Mouse (Mus musculus) hindbrain, postnatal 0 days (tissue): Measurements from ENCODE around the gene Slc38a4. TPM values are rescaled to one million over a fixed set of nuclear protein-coding genes. Genes with fewer than 3 reads are reported as not detected.

Source experiments
- ATAC-seq: fragments of 200-750 bp; cut with Nextera tagmentation; 2 replicates; pipeline ENCODE4 v1.8.0; 2017; ENCODE audit warnings: mild to moderate bottlenecking, moderate TSS enrichment, moderate library complexity
- DNase-seq: peaks from one replicate; pipeline ENCODE4 v3.0.0-alpha.2; 2015; ENCODE audit warnings: low spot score
- H3K27ac ChIP-seq: fragments of 300-500 bp; sonication (generic); 2 replicates; pipeline ENCODE4 v1.5.1; 2014; ENCODE audit warnings: mild to moderate bottlenecking
- H3K27me3 ChIP-seq: fragments of 300-500 bp; sonication (generic); 2 replicates; pipeline ENCODE4 v1.6.1; 2014; ENCODE audit warnings: low read length, mixed read lengths; ENCODE audit not compliant: insufficient read depth
- H3K36me3 ChIP-seq: fragments of 300-500 bp; sonication (generic); 2 replicates; pipeline ENCODE4 v1.6.1; 2014; ENCODE audit warnings: low read length, mixed read lengths; ENCODE audit not compliant: insufficient read depth
- H3K4me1 ChIP-seq: fragments of 300-500 bp; sonication (generic); 2 replicates; pipeline ENCODE4 v1.6.1; 2014; ENCODE audit warnings: antibody characterized with exemption, low read length, mixed read lengths; ENCODE audit not compliant: insufficient read depth
- H3K4me2 ChIP-seq: fragments of 300-500 bp; sonication (generic); 2 replicates; pipeline ENCODE4 v1.6.1; 2014; ENCODE audit warnings: low read depth, mild to moderate bottlenecking, low read length, moderate library complexity, mixed read lengths
- H3K4me3 ChIP-seq: fragments of 300-500 bp; sonication (generic); 2 replicates; pipeline ENCODE4 v1.5.1; 2014; ENCODE audit warnings: low read length
- H3K9ac ChIP-seq: fragments of 300-500 bp; sonication (generic); replicated peaks from 2 replicates; pipeline ENCODE4 v1.6.1; 2014; ENCODE audit warnings: mild to moderate bottlenecking, low read length, moderate library complexity, mixed read lengths
- H3K9me3 ChIP-seq: fragments of 300-500 bp; sonication (generic); 2 replicates; pipeline ENCODE4 v1.6.1; 2016; ENCODE audit warnings: low read length, mixed read lengths
- CTCF ChIP-seq: IDR thresholded peaks from 2 replicates; pipeline ENCODE4 v1.5.1; 2016; ENCODE audit warnings: antibody characterized with exemption, control low read depth, low read depth
- WGBS: fragments of 180-500 bp; shearing (Covaris S2); extraction: QIAGEN DNeasy Blood & Tissue Kit; methylation state at CpG from one replicate; pipeline ENCODE4 v1.1.7; 2014; 5-methylcytosine and 5-hydroxymethylcytosine counted together
- polyA plus RNA-seq: library from polyadenylated mRNA; unstranded; fragments of >200 nt; fragmentation: Nextera tagmentation; extraction: Ambion mirVana; gene quantifications from 2 replicates; pipeline ENCODE4 v1.2.1, GENCODE M21; 2015
- total RNA-seq: library from RNA; depleted of rRNA; stranded (reverse); fragments of >200 nt; gene quantifications from 2 replicates; pipeline ENCODE4 v1.2.3, GENCODE M21; 2014

Gene Slc38a4
- total and polyA plus RNA-seq, 2 experiments from 2014 or later = 3.1 to 3.5 TPM

DNA sequence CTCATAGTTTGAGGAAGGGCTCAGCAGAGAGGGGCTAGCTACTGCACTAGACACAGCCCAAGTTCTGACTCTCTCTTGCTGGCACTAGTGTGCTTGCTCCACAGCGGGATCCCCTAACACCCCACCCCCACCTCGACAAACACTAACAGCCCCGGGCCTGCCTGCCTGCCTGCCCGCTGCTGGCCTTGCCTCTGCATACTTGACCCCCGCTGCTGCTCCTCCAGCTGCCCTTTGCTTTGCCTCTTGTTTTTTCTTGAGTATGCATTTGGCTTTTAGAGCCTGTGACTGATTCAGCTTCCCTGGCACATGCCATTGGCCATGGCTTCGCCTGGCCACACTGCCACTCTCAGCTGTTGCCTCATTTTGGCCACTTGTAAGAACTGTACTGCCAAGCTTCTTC, 33.8 kb upstream of the Slc38a4 start:
- DNase-seq (peak; percentile 23), ATAC-seq (no peak)
- WGBS = 15% methylated on average over 6 of the region's 6 CpGs
- TF ChIP-seq CTCF = no peak
- H3K9ac ChIP-seq = no peak overlapping the region
- no peaks in the 10 kb centered on the region for H3K9me3 ChIP-seq
- no peak overlapping the region for H3K4me3 ChIP-seq
- 0 out of 2 replicates have a peak overlapping the region, but pooled peaks have one; percentile 3 for H3K4me2 ChIP-seq
- H3K27me3 ChIP-seq = no peaks in the 10 kb centered on the region
- H3K27ac ChIP-seq = no peak overlapping the region
- H3K4me1 ChIP-seq = peaks cover 4% of the 10 kb centered on the region; the same call in 1 of the 2 replicates
- no peaks in the 10 kb centered on the region for H3K36me3 ChIP-seq

- ATAC-seq (peak; percentile 51; the same call in 1 of the 2 replicates), DNase-seq (peak; percentile 63)
- Histone ChIP-seq H3K4me1 (peaks cover 4% of the 10 kb centered on the region; the same call in 1 of the 2 replicates), H3K4me2 (no peak overlapping the region), H3K27ac (no peak overlapping the region), H3K9ac (no peak overlapping the region), H3K4me3 (no peak overlapping the region), H3K36me3 (no peaks in the 10 kb centered on the region), H3K9me3 (no peaks in the 10 kb centered on the region), H3K27me3 (no peaks in the 10 kb centered on the region)
- WGBS = 60% methylated on average over 5 of the region's 5 CpGs
- TF ChIP-seq CTCF = no peak
These were observed 30.1 kb upstream of the Slc38a4 start for GRCm38 (mm10) chr15:97085833-97086232.

DNA sequence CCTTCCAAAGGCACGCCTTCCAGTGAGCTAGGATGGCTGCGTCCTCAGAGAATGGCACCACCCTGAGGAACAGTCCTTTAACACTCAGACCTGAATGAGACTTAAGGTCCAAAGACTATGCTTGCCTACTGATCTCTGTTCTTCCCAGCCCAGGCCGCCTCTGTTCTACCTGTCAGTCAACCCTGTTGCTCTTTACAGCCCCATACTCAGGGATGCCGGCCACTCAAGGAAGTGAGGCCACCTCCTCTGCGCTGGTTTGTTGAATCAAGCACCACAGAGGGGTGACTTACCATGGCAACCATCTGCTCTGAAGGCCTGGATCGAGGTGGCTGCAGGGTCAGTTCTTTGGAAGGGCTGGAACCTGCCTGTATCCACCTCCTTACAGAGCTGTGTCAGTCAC, 21.9 kb upstream of the Slc38a4 start:
- H3K27me3 ChIP-seq = no peaks in the 10 kb centered on the region
- no peaks in the 10 kb centered on the region for H3K4me1 ChIP-seq
- no peak overlapping the region for H3K4me3 ChIP-seq
- no peaks in the 10 kb centered on the region for H3K9me3 ChIP-seq
- no peak overlapping the region for H3K9ac ChIP-seq
- no peaks in the 10 kb centered on the region for H3K36me3 ChIP-seq
- DNase-seq (no peak), ATAC-seq (no peak)
- H3K27ac ChIP-seq = no peak overlapping the region
- no peak overlapping the region for H3K4me2 ChIP-seq
- TF ChIP-seq CTCF = no peak
- WGBS = 79% methylated on average over 6 of the region's 6 CpGs

DNA sequence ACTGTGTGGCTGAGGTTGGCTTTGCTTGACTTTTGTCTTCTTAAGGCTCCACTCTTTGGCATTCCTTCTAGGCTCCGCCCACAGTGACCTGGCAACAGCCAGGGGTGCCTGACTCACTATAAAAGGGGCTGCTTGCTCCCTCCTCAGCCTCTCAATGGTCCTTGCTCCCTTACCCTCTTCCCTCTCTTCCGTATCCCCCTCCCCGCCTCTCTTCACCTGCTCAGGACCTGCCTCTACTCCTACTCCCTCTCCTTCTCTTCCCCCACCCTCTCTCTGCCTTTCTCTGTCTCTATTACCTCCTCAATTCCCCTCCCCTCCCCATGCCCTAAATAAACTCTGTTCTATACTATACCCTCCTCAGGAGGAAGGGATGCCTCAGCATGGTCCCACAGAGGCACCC, 20.3 kb upstream of the Slc38a4 start:
- no peaks in the 10 kb centered on the region for H3K4me1 ChIP-seq
- H3K9me3 ChIP-seq = no peaks in the 10 kb centered on the region
- no peak for DNase-seq
- no peak overlapping the region for H3K4me2 ChIP-seq
- no peak overlapping the region for H3K9ac ChIP-seq
- no peak for TF ChIP-seq CTCF
- H3K36me3 ChIP-seq = no peaks in the 10 kb centered on the region
- no peaks in the 10 kb centered on the region for H3K27me3 ChIP-seq
- ATAC-seq = no peak
- H3K4me3 ChIP-seq = no peak overlapping the region
- H3K27ac ChIP-seq = no peak overlapping the region
- WGBS = 70% methylated on average over 3 of the region's 3 CpGs

DNA sequence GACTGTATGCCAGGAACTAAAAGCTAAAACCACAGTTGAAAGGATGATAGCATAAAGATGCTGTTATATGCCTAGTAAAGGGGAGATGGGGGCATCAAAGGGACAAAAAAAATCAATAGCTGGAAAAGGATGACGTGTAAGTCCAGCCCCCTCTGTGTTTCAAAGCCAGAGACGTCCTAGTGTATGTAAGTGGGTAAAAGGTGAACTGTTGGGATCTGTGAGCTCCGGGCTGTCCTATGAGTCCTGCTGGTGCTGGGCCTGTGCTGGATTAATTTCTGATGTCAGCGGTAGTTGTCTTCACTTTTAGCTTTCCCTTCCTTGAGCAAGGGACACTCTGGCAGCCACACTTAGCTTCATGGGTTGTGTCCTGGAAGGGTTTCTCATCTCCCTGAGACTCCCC, 19.5 kb upstream of the Slc38a4 start:
- WGBS = 75% methylated on average over 4 of the region's 4 CpGs
- Histone ChIP-seq H3K4me1 (no peaks in the 10 kb centered on the region), H3K27me3 (no peaks in the 10 kb centered on the region), H3K27ac (no peak overlapping the region), H3K4me2 (no peak overlapping the region), H3K9ac (no peak overlapping the region), H3K9me3 (no peaks in the 10 kb centered on the region), H3K36me3 (no peaks in the 10 kb centered on the region), H3K4me3 (no peak overlapping the region)
- DNase-seq (no peak), ATAC-seq (no peak)
- TF ChIP-seq CTCF = no peak

DNA sequence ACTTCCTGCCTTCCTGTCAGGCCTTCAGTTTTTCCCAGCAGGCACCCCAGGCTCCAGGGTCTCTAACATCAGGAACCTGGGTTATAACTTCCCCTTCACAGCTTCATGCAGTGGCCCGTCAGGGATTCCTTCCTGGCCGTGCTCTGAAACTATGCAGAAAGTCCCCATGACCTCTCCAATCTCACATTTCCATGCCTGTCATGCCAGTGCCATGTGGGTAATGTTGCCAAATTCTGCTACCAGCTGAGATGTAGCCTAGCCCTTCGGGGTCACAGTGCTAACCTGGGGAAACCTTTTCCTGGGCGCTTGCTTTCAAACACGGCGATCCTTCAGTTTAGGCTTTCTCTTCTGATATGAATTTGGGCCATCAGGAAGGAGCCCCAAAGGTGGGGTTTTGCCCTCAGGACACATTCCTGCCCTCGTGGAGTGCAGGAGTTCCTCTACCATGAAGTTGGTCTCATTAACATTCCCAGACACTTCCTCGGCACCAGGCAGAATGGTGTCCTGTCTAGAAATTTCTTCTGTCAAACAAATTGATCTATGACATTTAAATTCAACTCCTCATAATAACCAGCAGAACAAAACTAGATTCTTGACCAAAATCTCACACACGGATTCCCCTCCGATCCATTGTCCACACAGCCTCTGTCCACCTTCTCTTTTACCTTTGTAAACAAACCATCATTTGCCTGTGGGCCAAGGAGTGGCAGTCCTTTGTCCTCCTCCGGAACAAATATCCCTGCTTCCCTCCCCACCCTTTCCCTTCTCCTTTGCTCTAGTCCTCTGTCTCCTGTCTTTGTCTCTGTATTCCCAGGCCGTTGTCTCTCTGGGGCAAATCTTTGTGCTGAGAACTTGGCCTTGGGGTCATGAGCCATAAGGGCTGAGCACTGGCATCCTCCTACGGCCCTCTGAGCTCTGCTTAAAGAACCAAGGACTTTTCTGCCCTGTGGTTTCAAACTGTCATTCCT, 17.4 kb upstream of the Slc38a4 start:
- no peak for TF ChIP-seq CTCF
- Histone ChIP-seq H3K4me2 (no peak overlapping the region), H3K4me3 (no peak overlapping the region), H3K9ac (no peak overlapping the region), H3K9me3 (no peaks in the 10 kb centered on the region), H3K36me3 (no peaks in the 10 kb centered on the region), H3K27me3 (no peaks in the 10 kb centered on the region), H3K27ac (no peak overlapping the region), H3K4me1 (no peaks in the 10 kb centered on the region)
- DNase-seq = no peak
- ATAC-seq = no peak
- 65% methylated on average over 13 of the region's 13 CpGs for WGBS
